Mouse (Mus musculus) G1E (cell line): ENCODE results near the gene Lrrc8e.

Experiments
- CTCF ChIP-seq: IDR thresholded peaks from 2 replicates; pipeline ENCODE4 v1.5.1; 2012; ENCODE audit warnings: low read depth, low read length, inconsistent platforms, mixed read lengths
- GATA1 ChIP-seq: IDR thresholded peaks from 2 replicates; pipeline ENCODE4 v1.6.1; 2012; ENCODE audit warnings: borderline replicate concordance, low read length, inconsistent platforms, mixed read lengths

GRCm38 (mm10) chr8:4247951-4248540 is 21.4 kb downstream of the Lrrc8e start, which contains the start of gene Tgfbr3l:
- TF ChIP-seq GATA1: no peak
- no peak for TF ChIP-seq CTCF
